ENCODE assay signal across 15 mouse cellular contexts in the genomic region with DNA sequence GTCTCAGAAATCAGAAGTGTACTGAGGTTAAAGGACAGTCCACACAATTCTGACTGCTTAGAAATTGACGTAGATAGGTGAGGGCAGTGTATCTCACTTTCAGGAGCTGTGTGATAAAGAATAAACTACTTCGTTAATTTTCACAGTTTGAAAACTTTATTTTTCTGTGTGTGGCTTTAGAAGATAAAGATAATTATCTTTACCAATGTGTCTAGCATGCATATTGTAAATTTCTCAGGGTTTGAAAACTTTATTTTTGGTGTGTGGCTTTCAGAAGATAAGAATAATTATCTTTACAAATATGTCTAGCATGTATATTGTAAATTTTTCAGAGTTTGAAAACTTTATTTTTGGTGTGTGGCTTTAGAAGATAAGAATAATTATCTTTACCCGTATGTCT. TPM values are rescaled to one million over a fixed set of nuclear protein-coding genes. Genes with fewer than 3 reads are reported as not detected.
A peak's percentile ranks its signal among the peaks of the same experiment; 100 is the strongest.
DNase-seq lines count a peak whose midpoint lies in the region; ATAC-seq and TF ChIP-seq lines count a peak whose summit lies in the region.
"Had no signal": no experiment of that assay in that cellular context is flagged by ENCODE, and none has a peak within 500 bp of the region (broad histone marks: within the 10 kb centered on the region; RNA-seq: fewer than 3 reads in every experiment).

No protein-coding gene starts in this region.

- H3K27me3 ChIP-seq in heart, embryonic 14.5 days (ENCODE audit: control insufficient read depth, insufficient read depth, low read length): no peaks in the 10 kb centered on the region
- H3K27me3 ChIP-seq in intestine, postnatal 0 days (replicated peaks; ENCODE audit: control insufficient read depth, insufficient read depth, low read length): no peaks in the 10 kb centered on the region
- H3K27me3 ChIP-seq in intestine, embryonic 16.5 days (replicated peaks; ENCODE audit: control insufficient read depth, insufficient read depth, low read length): no peaks in the 10 kb centered on the region
- H3K27me3 ChIP-seq in liver, embryonic 12.5 days (replicated peaks): no peaks in the 10 kb centered on the region
- no peaks in the 10 kb centered on the region for H3K27me3 ChIP-seq in myocyte (ENCODE audit: control insufficient read depth, insufficient read depth, insufficient read length)
- H3K27me3 ChIP-seq in forebrain, embryonic 14.5 days (replicated peaks; ENCODE audit: control insufficient read depth, insufficient read depth, low read length): no peaks in the 10 kb centered on the region
- H3K27me3 ChIP-seq: limb, embryonic 15.5 days; midbrain, embryonic 12.5 days had no signal

- peak overlapping the region; percentile 66 for H3K4me2 ChIP-seq in heart, embryonic 14.5 days (ENCODE audit: low read length)
- H3K4me2 ChIP-seq in intestine, postnatal 0 days (replicated peaks; ENCODE audit: low read depth): peak overlapping the region; percentile 70; the same call in 1 of the 2 replicates
- no peak overlapping the region for H3K4me2 ChIP-seq in intestine, embryonic 16.5 days (ENCODE audit: low read depth, low read length)
- H3K4me2 ChIP-seq in liver, embryonic 12.5 days: peak overlapping the region; percentile 86
- peak overlapping the region; percentile 94 for H3K4me2 ChIP-seq in myocyte (ENCODE audit: low read depth)
- H3K4me2 ChIP-seq in forebrain, embryonic 14.5 days (ENCODE audit: low read length): no peak overlapping the region

- no peak for ATAC-seq in heart, embryonic 14.5 days (ENCODE audit: insufficient number of reproducible peaks, insufficient read depth, low FRiP score, low read depth)
- ATAC-seq in intestine, postnatal 0 days: no peak
- ATAC-seq in intestine, embryonic 16.5 days: no peak
- ATAC-seq in liver, embryonic 12.5 days: peak; percentile 46
- ATAC-seq in forebrain, embryonic 14.5 days: no peak

- no peak for TF ChIP-seq POLR2A in myocyte (IDR thresholded peaks at IDR 0.05; ENCODE audit: insufficient read length, low read depth)

- no peaks in the 10 kb centered on the region for H3K9me3 ChIP-seq in heart, embryonic 14.5 days (ENCODE audit: control insufficient read depth, low read length)
- no peaks in the 10 kb centered on the region for H3K9me3 ChIP-seq in intestine, postnatal 0 days (ENCODE audit: control insufficient read depth)
- H3K9me3 ChIP-seq in intestine, embryonic 16.5 days (ENCODE audit: control insufficient read depth, low read length): no peaks in the 10 kb centered on the region
- no peaks in the 10 kb centered on the region for H3K9me3 ChIP-seq in liver, embryonic 12.5 days (replicated peaks)
- H3K9me3 ChIP-seq in forebrain, embryonic 14.5 days (replicated peaks; ENCODE audit: control insufficient read depth, low read length): no peaks in the 10 kb centered on the region
- H3K9me3 ChIP-seq: limb, embryonic 15.5 days; midbrain, embryonic 12.5 days had no signal

- peaks cover 2 to 28% of the 10 kb centered on the region in 2 experiments for H3K4me1 ChIP-seq in heart, embryonic 14.5 days (ENCODE audit: control insufficient read depth in 2 of 2, insufficient read depth in 2 of 2, low read length in 2 of 2)
- H3K4me1 ChIP-seq in intestine, postnatal 0 days (replicated peaks; ENCODE audit: control insufficient read depth, insufficient read depth, low read length): peaks cover 4% of the 10 kb centered on the region; the same call in 1 of the 2 replicates
- H3K4me1 ChIP-seq in intestine, embryonic 16.5 days (ENCODE audit: control insufficient read depth, insufficient read depth, low read length): peaks cover 18% of the 10 kb centered on the region
- peaks cover 69% of the 10 kb centered on the region for H3K4me1 ChIP-seq in liver, embryonic 12.5 days
- peaks cover 19% of the 10 kb centered on the region for H3K4me1 ChIP-seq in forebrain, embryonic 14.5 days (ENCODE audit: control insufficient read depth, insufficient read depth, low read length)

- no peaks in the 10 kb centered on the region for H3K36me3 ChIP-seq in heart, embryonic 14.5 days (ENCODE audit: control insufficient read depth, insufficient read depth, low read length)
- no peaks in the 10 kb centered on the region for H3K36me3 ChIP-seq in intestine, postnatal 0 days (ENCODE audit: control insufficient read depth, insufficient read depth)
- no peaks in the 10 kb centered on the region; the same call in 1 of the 2 replicates for H3K36me3 ChIP-seq in intestine, embryonic 16.5 days (ENCODE audit: control insufficient read depth, insufficient read depth, low read length)
- H3K36me3 ChIP-seq in liver, embryonic 12.5 days: no peaks in the 10 kb centered on the region
- H3K36me3 ChIP-seq in myocyte (ENCODE audit: control insufficient read depth, insufficient read depth): no peaks in the 10 kb centered on the region
- no peaks in the 10 kb centered on the region for H3K36me3 ChIP-seq in forebrain, embryonic 14.5 days (ENCODE audit: control insufficient read depth, insufficient read depth, low read length)
- H3K36me3 ChIP-seq: limb, embryonic 15.5 days; midbrain, embryonic 12.5 days had no signal

- H3K4me3 ChIP-seq in heart, embryonic 14.5 days (ENCODE audit: control insufficient read depth in 1 of 2, insufficient read depth in 1 of 2, low read depth in 1 of 2, low read length in 2 of 2): no peak overlapping the region
- no peak overlapping the region for H3K4me3 ChIP-seq in intestine, postnatal 0 days (ENCODE audit: low read depth, low read length)
- no peak overlapping the region for H3K4me3 ChIP-seq in intestine, embryonic 16.5 days (ENCODE audit: low read length)
- H3K4me3 ChIP-seq in liver, embryonic 12.5 days: no peak overlapping the region; the same call in 1 of the 2 replicates
- no peak overlapping the region for H3K4me3 ChIP-seq in myocyte
- H3K4me3 ChIP-seq in forebrain, embryonic 14.5 days (ENCODE audit: low read depth, low read length): no peak overlapping the region
- H3K4me3 ChIP-seq: limb, embryonic 15.5 days; midbrain, embryonic 12.5 days had no signal

- H3K27ac ChIP-seq in heart, embryonic 14.5 days (replicated peaks in 1 of 2; ENCODE audit: control insufficient read depth in 1 of 2, insufficient read depth in 1 of 2, low read depth in 2 of 2, low read length in 2 of 2): no peak overlapping the region
- H3K27ac ChIP-seq in intestine, postnatal 0 days (ENCODE audit: low read depth, low read length): no peak overlapping the region
- no peak overlapping the region for H3K27ac ChIP-seq in intestine, embryonic 16.5 days (ENCODE audit: low read length)
- peak overlapping the region; percentile 72 for H3K27ac ChIP-seq in liver, embryonic 12.5 days
- H3K27ac ChIP-seq in forebrain, embryonic 14.5 days (ENCODE audit: low read depth, low read length): no peak overlapping the region
- H3K27ac ChIP-seq: limb, embryonic 15.5 days; midbrain, embryonic 12.5 days had no signal

- no peak for TF ChIP-seq CTCF in intestine, postnatal 0 days (IDR thresholded peaks at IDR 0.05; ENCODE audit: low read depth)

- H3K9ac ChIP-seq in heart, embryonic 14.5 days (ENCODE audit: low read length): no peak overlapping the region; the same call in 1 of the 2 replicates
- H3K9ac ChIP-seq in intestine, postnatal 0 days (ENCODE audit: low read depth, low read length): no peak overlapping the region
- no peak overlapping the region for H3K9ac ChIP-seq in intestine, embryonic 16.5 days (ENCODE audit: low read depth, low read length)
- no peak overlapping the region for H3K9ac ChIP-seq in liver, embryonic 12.5 days
- no peak overlapping the region for H3K9ac ChIP-seq in forebrain, embryonic 14.5 days (ENCODE audit: low read length)
- H3K9ac ChIP-seq: limb, embryonic 15.5 days; midbrain, embryonic 12.5 days had no signal

- H3K79me2 ChIP-seq in myocyte (ENCODE audit: control insufficient read depth, insufficient read depth): peaks cover 79% of the 10 kb centered on the region

- H3ac ChIP-seq in myocyte (ENCODE audit: control insufficient read depth, insufficient read length): no peak overlapping the region

- WGBS in heart, embryonic 14.5 days: 46% methylated on average over 3 of the region's 3 CpGs
- 33% methylated on average over 3 of the region's 3 CpGs for WGBS in intestine, postnatal 0 days
- WGBS in intestine, embryonic 16.5 days: 56% methylated on average over 3 of the region's 3 CpGs
- WGBS in liver, embryonic 12.5 days (ENCODE audit: insufficient replicate concordance): 16% methylated on average over 3 of the region's 3 CpGs
- 69% methylated on average over 3 of the region's 3 CpGs for WGBS in forebrain, embryonic 14.5 days

- DNase-seq in heart, postnatal 4 days: no peak
- no peak for DNase-seq in retina, postnatal 1 day
- DNase-seq in forebrain, embryonic 14.5 days (ENCODE audit: low spot score): no peak
- DNase-seq: adrenal gland, postnatal 14 days; cerebellum, adult 18-20 months; gastrocnemius, postnatal 25 days; lung, postnatal 14 days; thymus, adult 2 months had no signal

TF ChIP-seq in myocyte, 11 proteins besides CTCF, POLR2A, EP300 and RAD21:
- no peak for TF ChIP-seq TCF12 (IDR thresholded peaks at IDR 0.05; ENCODE audit: insufficient read depth, poor library complexity, severe bottlenecking)
- no peak for TF ChIP-seq MYOD1 (IDR thresholded peaks at IDR 0.05; ENCODE audit: control insufficient read depth in 1 of 3, insufficient read length in 2 of 3, low read depth in 2 of 3)
- no peak for TF ChIP-seq USF1 (IDR thresholded peaks at IDR 0.05; ENCODE audit: low read depth)
- TF ChIP-seq CEBPB (IDR thresholded peaks at IDR 0.05; ENCODE audit: insufficient read depth, poor library complexity, severe bottlenecking): no peak
- TF ChIP-seq POLR2AphosphoS2 (IDR thresholded peaks at IDR 0.05; ENCODE audit: insufficient read length, low read depth): no peak
- no peak for TF ChIP-seq MYOG (IDR thresholded peaks at IDR 0.05; ENCODE audit: control insufficient read depth in 1 of 3, insufficient read depth in 1 of 3, insufficient read length in 2 of 3, low read depth in 2 of 3)
- TF ChIP-seq SRF (IDR thresholded peaks at IDR 0.05; ENCODE audit: control insufficient read depth, insufficient read length, low read depth): no peak
- TF ChIP-seq TCF3 (IDR thresholded peaks at IDR 0.05; ENCODE audit: insufficient read length, low read depth): no peak
- TF ChIP-seq E2F4 (IDR thresholded peaks at IDR 0.05; ENCODE audit: insufficient read depth): no peak
- TF ChIP-seq REST (IDR thresholded peaks at IDR 0.05; ENCODE audit: insufficient read depth, insufficient read length): no peak
- TF ChIP-seq MAX (IDR thresholded peaks at IDR 0.05; ENCODE audit: low read depth): no peak

RNA-seq across cellular contexts. Expression of a gene that starts 3.2 kb away (rescaled TPM):
- polyA plus RNA-seq in heart, embryonic 14.5 days (2014; fragmentation: Nextera tagmentation; extraction: Ambion mirVana): 416 and 432 TPM in 2 replicates
- 100 to 1,000 TPM; 645 to 673 TPM for total RNA-seq in heart, postnatal 4 days (2021)
- 185 and 188 TPM in 2 replicates for polyA plus RNA-seq in intestine, postnatal 0 days (2015; fragmentation: Nextera tagmentation; extraction: Ambion mirVana)
- polyA plus RNA-seq in intestine, embryonic 16.5 days (2015; fragmentation: Nextera tagmentation; extraction: Ambion mirVana): 219 and 235 TPM in 2 replicates
- polyA plus RNA-seq in liver, embryonic 12.5 days (2016; fragmentation: Nextera tagmentation; extraction: Ambion mirVana): 129 and 130 TPM in 2 replicates
- 232 TPM for polyA plus RNA-seq in myocyte (2012; fragmentation: generic; extraction: Trizol)
- 95.1 and 105 TPM in 2 replicates for polyA plus RNA-seq in forebrain, embryonic 14.5 days (2014; fragmentation: Nextera tagmentation; extraction: Ambion mirVana)

Comparison
In these comparisons a context has a peak if more than half of its experiments do, and no peak if none do; other contexts are left out.
1. H3K4me2 ChIP-seq: peak in heart, embryonic 14.5 days (single experiment), intestine, postnatal 0 days (single experiment), liver, embryonic 12.5 days (single experiment) and myocyte (single experiment); none in intestine, embryonic 16.5 days (single experiment) and forebrain, embryonic 14.5 days (single experiment).